Mouse (Mus musculus): ENCODE measurements around the gene Fdxacb1. TPM values are rescaled to one million over a fixed set of nuclear protein-coding genes. Genes with fewer than 3 reads are reported as not detected.
A peak's percentile ranks its signal among the peaks of the same experiment; 100 is the strongest.

The Fdxacb1 gene
- total RNA-seq, 2 experiments from 2014 or later: 6.0 to 6.6 TPM

DNA sequence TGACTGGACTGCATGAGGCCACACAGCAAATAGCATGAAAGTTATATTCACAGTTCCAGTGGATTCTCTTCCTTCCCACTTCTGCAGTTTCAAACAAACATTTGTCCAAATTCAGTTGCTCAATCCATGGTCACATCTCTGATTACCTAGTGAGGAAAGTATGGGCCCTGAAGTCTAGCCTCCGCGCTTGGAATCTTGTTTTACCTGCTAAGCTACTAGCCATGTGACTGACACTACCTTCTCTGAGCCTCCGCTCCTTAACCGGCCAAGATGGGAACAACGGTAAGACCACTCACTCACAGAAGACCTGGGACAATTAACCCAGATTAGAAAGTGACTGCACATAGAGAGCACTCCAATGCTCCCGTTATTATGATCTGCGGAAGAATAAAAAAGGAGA, 22.2 kb upstream of the Fdxacb1 start:
- DNase-seq: no peak
- intact Hi-C loops (cut with DNase I): no loop called here

DNA sequence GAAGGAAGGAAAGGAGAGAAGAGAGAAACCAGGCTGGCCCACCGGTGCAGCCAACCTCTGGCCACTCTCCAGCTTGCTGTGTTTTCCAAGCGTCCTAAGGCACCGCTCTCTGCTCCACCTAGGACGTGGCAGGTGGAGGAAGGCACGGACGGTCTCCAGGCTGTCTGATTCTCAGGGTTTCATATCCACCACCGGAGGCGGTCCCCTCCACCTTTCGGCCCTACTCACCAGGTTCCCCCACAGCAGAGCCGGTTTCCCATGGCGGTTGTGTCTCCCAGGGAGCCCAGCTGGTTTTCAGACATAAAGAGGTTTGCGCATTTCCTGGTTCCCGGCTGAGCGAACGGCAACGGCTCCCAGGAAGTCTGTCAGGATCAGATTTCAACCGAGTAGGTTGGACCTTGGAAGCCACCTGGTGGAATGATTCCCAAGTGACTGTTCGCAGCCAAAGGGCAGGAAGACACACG, 21.8 kb upstream of the Fdxacb1 start, which contains the start of gene 2310030G06Rik:
2310030G06Rik (minus strand) TSS at position 323 of the 464 bp plus-strand sequence.
- intact Hi-C loops (cut with DNase I): no loop called here
- no peak for DNase-seq

DNA sequence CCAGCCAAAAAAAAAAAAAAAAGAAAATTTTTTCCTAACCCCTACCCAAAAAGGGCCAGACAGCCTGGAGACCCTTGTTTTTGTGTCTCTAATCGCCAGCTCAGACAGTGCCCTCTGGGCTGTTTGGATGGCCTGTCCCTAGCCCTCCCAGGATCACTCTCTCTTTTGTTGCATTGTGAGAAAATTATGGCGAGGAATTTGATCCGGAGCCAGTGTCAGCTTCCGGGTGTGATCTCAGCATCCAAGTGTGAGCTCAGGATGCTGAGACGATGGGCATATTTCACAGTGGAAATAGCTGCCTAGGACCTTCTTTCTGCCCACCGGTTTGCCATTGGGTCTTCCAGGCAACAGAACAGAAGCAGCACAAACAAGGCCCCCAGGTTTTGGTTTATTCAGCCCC, 17.3 kb upstream of the Fdxacb1 start:
- intact Hi-C loops (cut with DNase I): no loop called here
- no peak for DNase-seq

GRCm38 (mm10) chr9:50751323-50751722, 16.7 kb upstream of the Fdxacb1 start, which contains the start of gene Cryab:
Gene Cryab (plus strand): TSS chr9:50751325.
- intact Hi-C loops (cut with DNase I): no loop called here
- DNase-seq: peak; percentile 34 to 35

DNA sequence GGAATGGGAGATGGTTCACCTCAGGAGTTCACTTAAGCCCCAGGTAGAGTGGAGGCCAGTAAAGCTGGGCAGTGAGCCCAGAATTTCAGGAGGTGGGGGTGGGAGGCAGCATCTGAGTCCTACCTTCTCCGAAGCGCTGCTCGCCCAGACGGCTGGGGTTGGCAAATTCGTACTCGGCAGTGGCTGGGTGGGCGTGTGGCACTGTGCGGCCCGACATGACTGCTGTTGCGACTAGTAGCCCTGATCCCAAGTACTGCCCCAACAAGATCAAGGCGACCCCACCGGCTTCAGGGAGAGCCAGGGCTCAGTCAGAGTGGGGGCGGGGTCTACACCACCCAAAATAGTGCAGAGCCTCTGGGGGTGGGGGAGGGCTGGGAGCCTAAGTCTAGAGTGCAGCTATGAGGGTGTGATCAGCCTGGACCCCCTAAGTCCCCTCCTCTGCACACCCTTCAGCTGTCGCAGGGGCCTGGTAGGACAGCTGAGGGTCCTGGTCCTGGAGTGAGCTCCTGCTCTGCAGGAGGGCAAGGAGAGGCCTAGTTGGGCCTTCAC, 15.9 kb upstream of the Fdxacb1 start, which contains the start of gene Hspb2:
Hspb2 (minus strand) TSS at position 301 of the 549 bp plus-strand sequence.
- DNase-seq: peak; percentile 46 to 71
- intact Hi-C loops (cut with DNase I): no loop called here

DNA sequence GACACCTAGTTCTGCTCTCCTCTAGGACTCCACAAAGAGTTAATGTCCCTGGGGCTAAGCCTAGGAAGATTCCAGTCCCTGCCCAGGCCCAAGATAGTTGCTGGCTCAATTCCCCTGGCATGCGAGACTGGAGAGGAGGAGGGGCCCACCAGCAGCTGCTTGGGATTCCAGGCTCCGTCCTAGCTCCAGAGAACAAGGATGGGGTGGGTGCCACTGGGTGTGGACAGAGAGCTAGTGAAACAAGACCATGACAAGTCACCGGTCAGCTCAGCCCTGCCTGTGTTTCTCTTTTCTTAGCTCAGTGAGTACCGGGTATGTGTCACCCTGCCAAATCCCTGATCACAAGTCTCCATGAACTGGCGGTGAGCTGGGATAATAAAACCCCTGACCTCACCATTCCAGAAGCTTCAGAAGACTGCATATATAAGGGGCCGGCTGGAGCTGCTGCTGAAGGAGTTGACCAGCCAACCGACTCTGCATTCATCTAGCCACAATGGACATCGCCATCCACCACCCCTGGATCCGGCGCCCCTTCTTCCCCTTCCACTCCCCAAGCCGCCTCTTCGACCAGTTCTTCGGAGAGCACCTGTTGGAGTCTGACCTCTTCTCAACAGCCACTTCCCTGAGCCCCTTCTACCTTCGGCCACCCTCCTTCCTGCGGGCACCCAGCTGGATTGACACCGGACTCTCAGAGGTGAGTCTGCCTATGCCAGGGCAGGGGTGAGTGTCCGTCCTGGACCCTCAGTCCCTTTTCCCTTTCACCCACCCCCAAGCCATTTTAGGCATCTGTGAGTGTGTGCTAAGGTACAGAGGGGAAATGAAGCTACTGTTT, 15.0 kb upstream of the Fdxacb1 start:
- intact Hi-C loops (cut with DNase I): no loop called here
- peak; percentile 82 to 85 for DNase-seq

GRCm38 (mm10) chr9:50753947-50754346, 14.1 kb upstream of the Fdxacb1 start:
- intact Hi-C loops (cut with DNase I): no loop called here
- DNase-seq: peak in 1 of 2 experiments; percentile 32

- intact Hi-C loops (cut with DNase I): no loop called here
- no peak for DNase-seq
Observed at GRCm38 (mm10) chr9:50756711-50757110, 11.3 kb upstream of the Fdxacb1 start.

DNA sequence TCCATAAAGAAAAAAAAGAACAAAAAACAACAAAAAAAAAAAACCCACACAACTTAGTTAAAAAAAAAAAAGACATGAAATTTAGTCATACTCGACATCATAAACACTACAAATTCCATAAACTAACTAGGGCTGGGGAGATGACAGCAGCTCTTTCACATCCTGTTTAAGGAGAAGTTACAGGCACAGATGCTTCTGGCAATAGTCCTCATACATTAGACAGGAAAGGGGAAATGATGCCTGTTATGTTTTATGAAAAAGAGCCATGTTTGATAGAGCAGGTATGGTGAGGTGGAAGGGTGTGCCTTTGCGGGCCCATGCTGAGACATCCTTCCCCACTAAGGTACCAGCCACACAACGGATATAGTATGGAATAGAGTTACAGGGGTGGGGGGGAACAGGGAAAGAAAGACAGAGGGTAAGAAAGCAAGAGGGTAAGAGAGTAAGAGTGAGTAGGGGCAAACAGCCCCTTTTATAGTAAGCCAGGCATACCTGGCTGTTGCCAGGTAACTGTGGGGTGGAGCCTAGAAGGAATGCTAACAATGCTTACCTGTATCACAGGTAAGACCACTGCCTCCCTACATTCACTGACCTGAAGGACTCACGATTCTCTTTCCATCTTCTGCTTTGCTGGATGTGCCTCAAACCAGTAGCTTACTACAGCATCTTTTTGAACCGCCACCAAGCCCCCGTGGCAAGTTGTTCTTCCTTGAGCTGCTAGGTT, 6.4 kb upstream of the Fdxacb1 start:
- intact Hi-C loops (cut with DNase I): loop anchor here (10.0 kb wide), 1 partner anchor 317 kb away; no protein-coding TSS in a partner anchor
- no peak for DNase-seq

GRCm38 (mm10) chr9:50763331-50763730, 4.7 kb upstream of the Fdxacb1 start:
- DNase-seq: no peak
- intact Hi-C loops (cut with DNase I): loop anchor here (10.0 kb wide), 1 partner anchor 319 kb away; no protein-coding TSS in a partner anchor

- intact Hi-C loops (cut with DNase I): loop anchor here (2.0 to 10.0 kb wide), 5 partner anchors 40 to 323 kb away; partner anchors contain the start of genes Dlat, Nkapd1 and Pih1d2
- no peak for DNase-seq
Observed at GRCm38 (mm10) chr9:50767531-50768106, 417 bp upstream of the Fdxacb1 start.

DNA sequence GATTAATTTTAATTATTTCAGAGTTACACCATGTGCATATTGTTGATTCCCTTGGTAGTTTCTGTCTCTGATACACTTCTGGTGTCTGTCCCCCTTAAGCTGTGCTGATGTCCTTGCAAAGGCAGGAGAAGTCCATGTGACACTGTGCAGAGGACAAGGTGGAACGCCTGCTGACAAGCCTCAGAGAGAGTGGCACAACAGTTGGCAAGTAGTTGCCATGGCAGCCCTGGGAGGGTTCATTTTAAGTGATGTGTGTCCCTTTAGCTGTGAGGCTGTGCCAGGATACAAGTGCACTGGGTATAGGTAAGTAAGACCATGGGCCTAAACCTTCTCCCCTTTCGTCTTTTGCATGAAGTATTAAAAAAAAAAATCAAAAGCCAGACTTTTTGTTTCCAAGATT, 2.0 kb downstream of the Fdxacb1 start:
- no peak for DNase-seq
- intact Hi-C loops (cut with DNase I): no loop called here

DNA sequence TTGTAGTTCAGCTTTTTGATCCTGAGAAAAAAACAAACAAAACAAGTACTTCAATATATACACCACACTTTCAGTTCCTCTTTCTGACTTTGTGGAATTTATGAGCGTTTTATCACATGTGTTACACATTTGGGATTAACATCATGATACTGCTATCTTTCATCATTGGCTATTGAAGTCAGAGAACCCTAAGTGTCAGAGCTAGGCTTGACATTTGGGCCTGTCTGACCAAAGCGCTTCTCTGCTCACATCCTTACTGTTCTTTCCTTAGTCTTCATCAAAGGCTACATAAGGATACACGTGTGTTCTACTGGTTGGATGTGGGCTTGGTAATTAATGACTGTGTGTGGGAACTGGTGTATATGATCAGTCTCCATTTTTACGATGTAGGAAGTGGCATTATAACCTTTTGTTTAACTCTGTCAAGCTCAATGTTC, 6.0 kb downstream of the Fdxacb1 start:
- intact Hi-C loops (cut with DNase I): no loop called here
- no peak for DNase-seq

- DNase-seq: peak; percentile 91 to 93
- intact Hi-C loops (cut with DNase I): no loop called here
Observed at GRCm38 (mm10) chr9:50774991-50775612, 7.1 kb downstream of the Fdxacb1 start, which contains the start of the genes Alg9 and 1110032A03Rik. Gene Alg9 (plus strand): TSS chr9:50775019. Gene 1110032A03Rik (minus strand): TSS chr9:50775520.

GRCm38 (mm10) chr9:50775662-50776126, 7.7 kb downstream of the Fdxacb1 start:
- intact Hi-C loops (cut with DNase I): no loop called here
- DNase-seq: peak in 1 of 2 experiments; percentile 15

GRCm38 (mm10) chr9:50776162-50776760, 8.2 kb downstream of the Fdxacb1 start:
- DNase-seq: no peak

DNA sequence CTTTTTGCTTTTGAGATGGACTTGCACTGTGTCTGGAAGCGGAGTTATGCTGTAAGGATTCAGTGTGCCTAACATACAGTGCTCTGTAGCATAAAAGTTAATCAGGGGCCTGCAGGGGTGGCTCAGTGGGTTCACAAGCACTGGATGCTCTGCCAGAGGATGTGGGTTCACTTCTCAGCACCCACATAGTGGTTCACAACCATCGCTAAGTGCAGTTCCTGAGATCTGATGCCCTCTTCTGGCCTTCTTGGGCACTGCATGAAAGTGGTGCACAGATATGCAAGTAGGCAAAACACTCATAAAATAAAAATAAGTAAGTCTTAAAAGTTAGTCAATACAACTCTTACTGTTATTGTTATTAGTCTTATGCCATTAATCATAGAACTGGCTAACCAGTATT, 14.1 kb downstream of the Fdxacb1 start:
- intact Hi-C loops (cut with DNase I): no loop called here
- peak in 1 of 2 experiments; percentile 41 for DNase-seq

More at GRCm38 (mm10) chr9:50776162-50776760, 8.2 kb downstream of the Fdxacb1 start:
- intact Hi-C loops (cut with DNase I): no loop called here

- intact Hi-C loops (cut with DNase I): no loop called here
- no peak for DNase-seq
Observed at GRCm38 (mm10) chr9:50795266-50795665, 27.2 kb downstream of the Fdxacb1 start.

GRCm38 (mm10) chr9:50796776-50797175, 28.7 kb downstream of the Fdxacb1 start:
- intact Hi-C loops (cut with DNase I): no loop called here
- DNase-seq: no peak
